Comparison of ENCODE assay signal across 9 mouse cellular contexts in genomic region chr19:4042124-4042523, GRCm38 (mm10). TPM values are rescaled to one million over a fixed set of nuclear protein-coding genes. Genes with fewer than 3 reads are reported as not detected.
DNase-seq lines count a peak whose midpoint lies in the region; ATAC-seq lines count a peak whose summit lies in the region.
"Had no signal": no experiment of that assay in that cellular context is flagged by ENCODE, and none has a peak within 500 bp of the region (broad histone marks: within the 10 kb centered on the region; RNA-seq: fewer than 3 reads in every experiment).

No protein-coding gene starts in this region.

- no peak overlapping the region for H3K4me3 ChIP-seq in heart, embryonic 12.5 days
- H3K4me3 ChIP-seq: midbrain, embryonic 10.5 days had no signal

- intact Hi-C loops in left cerebral cortex, postnatal 14 days (cut with DNase I): no loop called here

- ATAC-seq in heart, embryonic 12.5 days (ENCODE audit: insufficient number of reproducible peaks, low FRiP score): no peak

- peak; percentile 58 to 76 for DNase-seq in heart, adult 18-20 months
- DNase-seq in urinary bladder, postnatal 36 days (ENCODE audit: low spot score in 2 of 2): peak; percentile 42 to 65
- no peak for DNase-seq in urinary bladder, adult 2 months (ENCODE audit: low spot score)
- peak; percentile 67 to 73 for DNase-seq in lung, adult 18-20 months
- DNase-seq in embryo, embryonic 9.5 days (ENCODE audit: extremely low spot score): no peak
- no peak for DNase-seq in frontal cortex, postnatal 25 days (ENCODE audit: low spot score in 2 of 2)
- no peak for DNase-seq in left cerebral cortex, postnatal 14 days (ENCODE audit: low spot score in 2 of 2)

- WGBS in heart, embryonic 12.5 days: 69% methylated on average over 14 of the region's 14 CpGs

- H3K27me3 ChIP-seq in heart, embryonic 12.5 days (replicated peaks): no peaks in the 10 kb centered on the region

- no peaks in the 10 kb centered on the region for H3K36me3 ChIP-seq in heart, embryonic 12.5 days
- H3K36me3 ChIP-seq: midbrain, embryonic 10.5 days had no signal

- H3K4me1 ChIP-seq in heart, embryonic 12.5 days (replicated peaks): peaks cover 17% of the 10 kb centered on the region

- no peak overlapping the region for H3K27ac ChIP-seq in heart, embryonic 12.5 days (ENCODE audit: poor library complexity, severe bottlenecking)
- H3K27ac ChIP-seq: midbrain, embryonic 10.5 days had no signal

- no peak overlapping the region for H3K9ac ChIP-seq in heart, embryonic 12.5 days

- H3K4me2 ChIP-seq in heart, embryonic 12.5 days: no peak overlapping the region

- no peaks in the 10 kb centered on the region for H3K9me3 ChIP-seq in heart, embryonic 12.5 days (replicated peaks)
- H3K9me3 ChIP-seq: midbrain, embryonic 10.5 days had no signal

RNA-seq across cellular contexts. Expression of gene Gstp2, which starts 3.7 kb away (rescaled TPM):
- total RNA-seq in heart, adult 18-20 months (2021): 100 to 1,000 TPM; 123 to 134 TPM
- 3.6 and 7.1 TPM in 2 replicates for polyA plus RNA-seq in heart, embryonic 12.5 days (2016; fragmentation: Nextera tagmentation; extraction: Ambion mirVana)
- 69.1 and 69.5 TPM in 2 replicates for polyA plus RNA-seq in urinary bladder, adult 2 months (2012; rRNA removed)
- total RNA-seq in left cerebral cortex, postnatal 14 days (2021): 10 to 100 TPM; 22.3 to 24.3 TPM

RNA-seq across cellular contexts. Expression of gene Gstp1, which starts 4.3 kb away (rescaled TPM):
- 100 to 1,000 TPM; 350 to 400 TPM for total RNA-seq in heart, adult 18-20 months (2021)
- polyA plus RNA-seq in heart, embryonic 12.5 days (2016; fragmentation: Nextera tagmentation; extraction: Ambion mirVana): 346 and 369 TPM in 2 replicates
- 582 and 591 TPM in 2 replicates for polyA plus RNA-seq in urinary bladder, adult 2 months (2012; rRNA removed)
- 100 to 1,000 TPM; 213 to 245 TPM for total RNA-seq in left cerebral cortex, postnatal 14 days (2021)

RNA-seq across cellular contexts. Expression of gene Gstp3, which starts 17.2 kb away (rescaled TPM):
- not detected for total RNA-seq in heart, adult 18-20 months (2021)
- 0.69 TPM in 1 of 2 replicates, not detected in the other for polyA plus RNA-seq in heart, embryonic 12.5 days (2016; fragmentation: Nextera tagmentation; extraction: Ambion mirVana)
- 5.5 and 7.1 TPM in 2 replicates for polyA plus RNA-seq in urinary bladder, adult 2 months (2012; rRNA removed)
- not detected for total RNA-seq in left cerebral cortex, postnatal 14 days (2021)

RNA-seq across cellular contexts. Expression of gene Ndufv1, which starts 29.5 kb away (rescaled TPM):
- 1,000 to 10,000 TPM; 1,128 to 1,150 TPM for total RNA-seq in heart, adult 18-20 months (2021)
- polyA plus RNA-seq in heart, embryonic 12.5 days (2016; fragmentation: Nextera tagmentation; extraction: Ambion mirVana): 402 and 417 TPM in 2 replicates
- 157 and 167 TPM in 2 replicates for polyA plus RNA-seq in urinary bladder, adult 2 months (2012; rRNA removed)
- total RNA-seq in left cerebral cortex, postnatal 14 days (2021): 100 to 1,000 TPM; 227 to 231 TPM

RNA-seq across cellular contexts. Expression of gene Doc2g, which starts 39.0 kb away (rescaled TPM):
- total RNA-seq in heart, adult 18-20 months (2021): 100 to 1,000 TPM; 241 to 281 TPM
- polyA plus RNA-seq in heart, embryonic 12.5 days (2016; fragmentation: Nextera tagmentation; extraction: Ambion mirVana): 74.6 and 84.9 TPM in 2 replicates
- polyA plus RNA-seq in urinary bladder, adult 2 months (2012; rRNA removed): 9.9 and 11.1 TPM in 2 replicates
- 1 to 10 TPM; 3.2 to 3.5 TPM for total RNA-seq in left cerebral cortex, postnatal 14 days (2021)

Comparison
In these comparisons a context has a peak if more than half of its experiments do, and no peak if none do; other contexts are left out.
1. DNase-seq: peak in heart, adult 18-20 months (2 of 2), urinary bladder, postnatal 36 days (2 of 2) and lung, adult 18-20 months (2 of 2); none in urinary bladder, adult 2 months (single experiment), embryo, embryonic 9.5 days (single experiment), frontal cortex, postnatal 25 days (0 of 2) and left cerebral cortex, postnatal 14 days (0 of 2).
2. RNA of gene Gstp2, which starts 3.7 kb away (total RNA-seq): 123 to 134 TPM in heart, adult 18-20 months; 22.3 to 24.3 TPM in left cerebral cortex, postnatal 14 days; every median in the first group is over 4 times any median in the second.